Mouse (Mus musculus) layer of hippocampus, postnatal 36 days (tissue): ENCODE results near the gene Fgfr2. TPM values are rescaled to one million over a fixed set of nuclear protein-coding genes. Genes with fewer than 3 reads are reported as not detected.

Source experiments
- DNase-seq, 2 experiments: peaks; one replicate each; pipeline ENCODE4 v3.0.0; 2022
- total RNA-seq, 2 experiments: library from RNA; stranded (reverse); gene quantifications; 2 replicates each; pipeline ENCODE4 v1.2.3; 2021

Gene Fgfr2
- total RNA-seq, 2 experiments from 2014 or later, result 45.4 to 47.9 TPM

DNA sequence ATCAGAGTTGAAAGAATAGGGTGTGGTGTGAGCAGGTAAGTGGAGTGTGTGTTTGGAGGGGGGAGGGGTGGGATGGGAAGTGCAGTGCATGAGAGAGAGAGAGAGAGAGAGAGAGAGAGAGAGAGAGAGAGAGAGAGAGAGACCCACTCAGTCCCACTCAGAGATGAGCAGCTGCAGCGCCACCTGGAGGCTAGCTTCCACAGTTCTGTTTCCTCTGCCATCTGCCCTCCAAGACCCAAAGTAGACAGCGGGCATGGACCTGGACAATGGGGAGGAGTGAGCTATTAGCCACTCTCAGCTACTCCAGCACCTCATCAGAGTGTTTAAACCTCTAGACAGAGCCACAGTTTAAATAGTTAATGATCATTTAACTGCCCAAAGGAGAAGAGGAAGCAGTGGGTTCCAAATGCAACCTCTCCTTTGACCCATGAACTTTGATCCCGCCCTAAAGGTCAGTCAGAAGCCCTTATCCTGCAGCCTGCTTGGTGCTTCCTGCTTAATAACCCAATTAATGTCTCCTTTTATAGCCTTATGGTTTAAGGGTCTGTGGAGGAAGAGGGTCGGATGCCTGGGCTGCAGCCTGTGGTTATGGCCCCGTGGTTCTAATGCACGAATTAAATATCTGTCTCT lies 1322.6 kb downstream of the Fgfr2 start:
- DNase-seq, result no peak

- no peak for DNase-seq
Measured at GRCm38 (mm10) chr7:131797161-131797560, 1326.0 kb downstream of the Fgfr2 start.

- DNase-seq, result no peak
Measured at GRCm38 (mm10) chr7:131788595-131789206, 1334.4 kb downstream of the Fgfr2 start.

DNA sequence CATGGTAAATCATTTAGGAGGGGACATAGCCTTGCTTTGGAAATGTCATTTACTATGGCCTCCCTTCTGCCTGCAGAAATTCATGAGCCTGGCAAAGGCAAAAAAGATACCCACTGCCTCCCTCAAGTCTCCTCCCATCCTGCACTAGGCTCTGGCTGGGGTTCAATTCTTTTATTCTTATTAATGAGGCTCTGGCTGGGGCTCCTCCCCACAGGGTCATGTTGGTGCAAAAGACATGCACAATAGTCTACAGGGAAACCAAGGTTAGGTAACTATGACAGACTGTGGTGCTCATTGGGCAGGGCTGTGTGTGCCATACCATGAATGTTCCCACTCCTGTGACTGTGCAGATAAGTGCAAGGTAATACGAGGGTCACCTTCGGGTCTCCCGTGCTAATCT lies 1337.4 kb downstream of the Fgfr2 start:
- no peak for DNase-seq

GRCm38 (mm10) chr7:131778271-131778985 lies 1344.7 kb downstream of the Fgfr2 start:
- DNase-seq, result no peak

GRCm38 (mm10) chr7:131777461-131778270 lies 1345.5 kb downstream of the Fgfr2 start:
- no peak for DNase-seq

GRCm38 (mm10) chr7:131776191-131776752 lies 1346.9 kb downstream of the Fgfr2 start:
- peak; percentile 34 to 41 for DNase-seq

- no peak for DNase-seq
Measured at GRCm38 (mm10) chr7:131757922-131758321, 1365.2 kb downstream of the Fgfr2 start.

DNA sequence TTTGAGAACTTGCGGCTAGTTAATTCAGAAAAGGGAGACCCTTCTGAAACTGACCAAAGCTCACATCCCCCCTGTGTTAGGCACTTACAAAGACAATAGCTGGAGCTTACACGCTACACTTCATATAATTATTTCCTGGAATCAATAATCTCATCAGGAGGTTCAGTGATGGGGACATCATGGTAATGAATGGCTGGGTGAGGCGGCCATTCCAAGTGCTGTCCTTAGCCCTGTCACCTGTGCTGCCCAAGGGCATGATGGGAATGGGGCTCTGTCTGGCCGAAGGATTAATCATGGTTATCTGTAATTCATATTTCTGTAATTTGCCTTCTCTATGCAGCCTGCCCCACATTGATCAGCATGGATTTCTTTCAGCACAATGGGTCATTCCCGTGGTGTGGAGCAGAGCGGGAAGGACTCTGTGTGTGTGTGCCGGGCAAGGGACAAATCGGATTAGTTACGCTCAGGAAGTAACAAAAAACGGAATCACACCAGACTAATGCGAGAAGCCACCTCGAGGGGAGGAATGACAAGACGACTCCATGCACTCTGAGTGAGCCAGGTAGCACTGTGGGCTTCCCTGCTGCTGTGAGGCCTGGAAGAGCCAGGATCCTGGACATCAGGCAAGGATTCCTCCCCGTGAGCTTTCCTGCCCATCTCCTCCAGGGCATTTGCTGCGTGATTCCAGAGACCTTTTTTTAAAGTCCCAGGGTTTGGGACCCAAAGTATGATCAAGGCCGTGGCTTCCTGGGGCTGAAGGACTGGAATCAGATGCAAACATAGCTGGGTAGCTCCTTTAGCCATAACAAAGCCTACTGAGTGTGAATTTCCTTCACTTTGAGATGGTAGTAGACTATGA lies 1375.8 kb downstream of the Fgfr2 start:
- no peak for DNase-seq

DNA sequence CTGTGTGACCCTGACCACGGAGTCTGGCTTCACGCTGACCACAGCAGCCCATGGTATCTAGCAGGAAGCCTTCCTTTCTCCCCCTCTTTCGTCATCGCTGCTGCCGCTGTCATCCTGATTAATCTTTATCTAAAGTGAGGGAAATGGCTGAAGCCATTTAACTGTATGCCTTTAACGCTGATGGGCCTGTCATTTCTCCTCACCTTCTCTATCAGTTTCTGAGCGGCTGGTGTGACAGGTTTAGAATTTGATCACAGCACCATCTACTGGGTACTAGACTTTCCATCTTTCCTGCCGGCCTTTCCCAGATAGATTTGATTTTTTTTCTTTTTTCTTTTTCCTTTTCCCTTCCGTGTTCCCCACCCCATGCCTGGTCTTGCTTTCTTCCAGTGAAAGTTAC lies 1376.4 kb downstream of the Fgfr2 start:
- no peak for DNase-seq

GRCm38 (mm10) chr7:131743193-131743592 lies 1380.0 kb downstream of the Fgfr2 start:
- no peak for DNase-seq

- DNase-seq, result no peak
Measured at GRCm38 (mm10) chr7:131722783-131723575, 1400.2 kb downstream of the Fgfr2 start.

DNA sequence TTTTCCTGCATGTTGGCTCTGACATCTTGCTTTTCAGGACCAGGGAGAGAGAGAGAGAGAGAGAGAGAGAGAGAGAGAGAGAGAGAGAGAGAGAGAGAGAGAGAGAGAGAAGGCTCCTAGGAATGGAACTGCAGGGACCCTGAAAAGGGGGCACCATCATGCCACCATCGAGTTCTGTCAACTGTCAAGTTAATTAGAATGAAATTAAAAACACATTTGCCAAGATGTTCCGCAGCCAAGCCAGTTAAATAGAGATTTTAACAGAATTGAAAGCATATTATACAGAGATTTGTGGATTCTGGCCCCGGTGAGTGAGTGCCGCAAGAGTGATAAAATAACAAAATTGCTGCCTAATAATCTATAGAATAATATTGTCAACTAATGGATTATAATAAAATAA lies 1400.8 kb downstream of the Fgfr2 start:
- DNase-seq, result no peak

- DNase-seq, result no peak
Measured at GRCm38 (mm10) chr7:131718280-131718679, 1404.9 kb downstream of the Fgfr2 start.

DNA sequence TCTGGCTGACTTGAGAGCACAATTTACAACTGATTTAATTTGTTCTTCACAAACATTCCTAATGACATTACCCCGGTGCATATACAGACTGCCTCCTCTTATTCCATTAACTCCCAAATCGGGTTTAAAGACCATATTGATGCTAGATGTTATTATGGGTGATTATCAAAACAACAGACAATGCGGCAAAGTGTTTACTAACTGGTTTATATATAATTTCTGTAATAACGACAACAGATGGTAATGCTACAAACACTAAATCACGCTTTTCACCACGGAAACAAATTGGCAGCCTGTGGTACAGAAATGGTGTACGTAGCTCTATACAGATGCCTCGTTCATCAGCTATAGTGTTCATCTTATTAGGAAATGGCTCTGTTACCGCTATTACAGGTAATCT lies 1410.1 kb downstream of the Fgfr2 start:
- DNase-seq, result no peak

DNA sequence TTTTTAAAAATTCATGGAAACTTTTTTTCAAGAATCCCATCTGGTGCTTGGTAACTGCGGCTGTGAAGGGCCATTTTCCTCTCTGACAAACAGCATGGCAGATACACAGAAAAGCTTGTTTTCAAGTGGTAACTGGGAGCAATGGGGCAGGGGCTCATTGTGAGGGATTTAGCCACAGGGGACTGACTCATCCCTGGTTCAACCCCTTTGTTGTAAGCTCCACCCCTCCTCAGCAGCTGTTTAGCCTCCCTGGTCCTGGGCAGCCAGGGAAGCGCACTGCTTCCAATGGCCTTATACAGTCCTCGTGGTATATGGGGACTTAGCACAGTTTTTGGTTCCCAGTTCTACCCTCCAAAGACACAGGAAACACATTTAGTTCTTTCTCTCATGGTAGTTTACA lies 1426.3 kb downstream of the Fgfr2 start:
- no peak for DNase-seq

- peak in 1 of 2 experiments; percentile 20 for DNase-seq
Measured at GRCm38 (mm10) chr7:131687324-131687723, 1435.8 kb downstream of the Fgfr2 start.

DNA sequence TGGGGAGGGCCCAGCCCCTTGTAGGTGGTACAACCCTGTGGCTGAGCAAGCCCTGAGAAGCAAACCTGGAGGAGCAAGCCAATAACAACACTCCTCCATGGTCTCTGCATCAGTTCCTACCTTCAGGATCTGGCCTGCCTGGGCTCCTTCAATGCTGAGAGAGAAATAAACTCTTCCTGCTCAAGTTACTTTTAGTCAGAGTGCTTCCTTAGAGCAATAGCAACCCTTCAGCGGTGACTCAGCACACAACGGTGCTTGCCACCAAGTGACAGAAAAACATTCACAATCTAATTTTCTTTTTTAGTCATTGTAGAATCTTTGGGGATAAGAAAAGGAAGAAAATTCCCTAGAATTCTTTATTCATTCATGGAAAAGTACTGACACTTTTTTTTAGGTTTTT lies 1446.0 kb downstream of the Fgfr2 start:
- DNase-seq, result no peak

DNA sequence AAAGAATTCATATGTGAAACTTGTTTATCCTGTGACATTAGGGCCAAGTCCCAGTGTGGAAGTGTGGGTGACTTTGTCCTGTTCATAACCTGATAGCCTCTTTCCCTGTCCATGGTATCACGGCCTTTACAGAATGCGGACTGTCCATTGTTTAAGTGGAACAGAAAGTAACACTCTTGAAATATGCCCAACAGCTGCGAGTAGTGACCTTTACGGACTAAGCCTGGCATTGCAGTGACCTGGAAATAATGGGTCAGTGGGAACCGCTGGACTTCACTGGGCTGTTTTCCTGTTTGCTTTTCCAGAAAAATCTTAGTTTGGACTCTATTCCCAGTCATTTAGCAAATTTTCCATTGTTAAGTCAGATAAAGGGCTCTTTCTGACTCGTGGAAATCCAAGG lies 1452.6 kb downstream of the Fgfr2 start:
- DNase-seq, result no peak

GRCm38 (mm10) chr7:131669326-131669725 lies 1453.8 kb downstream of the Fgfr2 start:
- DNase-seq, result no peak

DNA sequence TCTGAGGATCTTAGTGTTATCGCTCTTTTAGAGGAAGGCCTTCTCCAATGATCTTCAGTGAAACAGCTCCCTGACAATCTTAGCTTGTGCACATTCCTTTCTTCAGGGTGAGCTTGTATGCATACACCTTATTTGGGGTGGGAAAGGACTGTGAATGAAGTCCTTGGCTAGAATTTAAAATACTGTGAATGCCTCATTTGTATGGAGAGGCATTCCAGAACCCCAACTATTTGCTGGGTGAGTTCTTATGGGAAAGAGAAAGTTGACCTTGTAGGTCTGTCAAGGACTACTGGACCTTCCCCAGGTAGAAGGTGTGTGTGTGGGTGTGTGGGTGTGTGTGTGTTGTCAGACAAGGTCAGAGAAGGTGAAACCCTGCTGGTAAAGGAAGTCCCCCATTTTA lies 1462.4 kb downstream of the Fgfr2 start:
- DNase-seq, result no peak
